Mouse (Mus musculus): Measurements from ENCODE around the gene Casr.

GRCm38 (mm10) chr16:36545333-36545732 is 16.6 kb downstream of the Casr start:
- TF ChIP-seq CTCF (IDR thresholded peaks at IDR 0.05) (no peak), EP300 (IDR thresholded peaks at IDR 0.05) (no peak)

All from lung, postnatal 0 days (tissue).